Mouse (Mus musculus) lung, adult 2 months (tissue): Measurements from ENCODE around the gene Cenpf. TPM values are rescaled to one million over a fixed set of nuclear protein-coding genes. Genes with fewer than 3 reads are reported as not detected.
A peak's percentile ranks its signal among the peaks of the same experiment; 100 is the strongest.

Source experiments
- DNase-seq: peaks from one replicate; pipeline ENCODE4 v3.0.0; 2022
- H3K4me1 ChIP-seq: fragments of 200-500 bp; 2 replicates; pipeline ENCODE4 v1.6.1; 2011; ENCODE audit warnings: low read length; ENCODE audit not compliant: control insufficient read depth, insufficient read depth
- H3K4me3 ChIP-seq: fragments of 200-500 bp; replicated peaks from 2 replicates; pipeline ENCODE3; 2011; ENCODE audit warnings: low read depth, mild to moderate bottlenecking, control low read depth, low read length; ENCODE audit errors: extremely low read depth
- CTCF ChIP-seq: fragments of 200-500 bp; IDR thresholded peaks from 2 replicates; pipeline ENCODE4 v1.5.1; 2011; ENCODE audit warnings: mild to moderate bottlenecking, low read length, control low read depth; ENCODE audit not compliant: insufficient read depth
- POLR2A ChIP-seq: fragments of 200-500 bp; IDR thresholded peaks from 2 replicates; pipeline ENCODE4 v1.6.1; 2011; ENCODE audit warnings: low read depth, mild to moderate bottlenecking, control low read depth, low read length, borderline replicate concordance; ENCODE audit errors: extremely low read depth
- WGBS: fragments of 180-500 bp; shearing (Covaris S2); methylation state at CpG from one replicate; pipeline ENCODE4 v1.1.7; 2018; 5-methylcytosine and 5-hydroxymethylcytosine counted together
- polyA plus RNA-seq: library from polyadenylated mRNA; depleted of rRNA; stranded (reverse); fragments of >200 nt; gene quantifications from 2 replicates; pipeline ENCODE4 v1.2.3, GENCODE M21; 2012; rRNA removed

Gene Cenpf
- 0.22 and 0.86 TPM in 2 replicates for polyA plus RNA-seq

DNA sequence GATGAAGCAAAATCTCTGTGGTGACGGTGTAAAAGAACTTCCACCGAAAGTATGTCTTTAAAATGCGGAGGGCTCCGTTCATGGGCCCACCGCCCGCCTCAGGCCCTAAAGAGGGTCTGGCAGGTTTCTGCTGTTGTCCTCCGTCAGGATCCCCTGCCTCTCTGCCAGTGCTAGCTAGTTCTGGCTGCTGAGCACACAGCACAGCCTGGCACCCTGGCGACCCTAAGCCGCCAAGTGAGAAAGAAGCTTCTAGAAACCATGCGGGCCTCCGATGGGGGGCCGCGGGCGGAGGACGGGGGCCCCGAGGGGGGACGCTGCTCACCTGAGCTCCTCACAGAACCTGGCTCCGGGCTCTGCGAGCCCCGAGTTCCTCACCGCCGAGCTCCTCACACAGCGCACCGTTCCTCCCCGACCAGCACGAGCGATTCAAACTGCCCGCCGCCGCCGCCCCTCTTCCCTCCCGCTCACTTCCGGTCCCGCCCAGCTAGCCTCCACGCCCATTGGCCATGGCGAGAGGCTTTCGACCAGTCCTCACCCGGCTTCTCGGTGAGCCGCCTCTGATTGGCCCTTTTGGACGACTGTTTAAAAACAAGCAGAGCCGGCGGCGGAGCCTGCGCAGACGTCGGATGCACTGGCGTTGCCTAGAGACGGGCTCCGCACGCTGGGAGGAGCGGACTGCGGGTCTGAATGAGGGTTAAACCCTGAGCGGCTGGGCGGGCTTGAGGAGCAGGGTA is at the start of gene Cenpf:
Gene Cenpf, minus strand, starts transcription at position 433 of the 734 bp plus-strand sequence.
- peak; percentile 96 for DNase-seq
- peak; percentile 19; the same call in 1 of the 2 replicates for TF ChIP-seq POLR2A
- no peak for TF ChIP-seq CTCF
- peak within 1 kb of the TSS; percentile 77 for H3K4me3 ChIP-seq
- WGBS: 1% methylated on average over 55 of the region's 55 CpGs
- peaks cover 2% of the 10 kb centered on the region for H3K4me1 ChIP-seq

- 0 out of 2 replicates have a peak, but pooled peaks cover 5% of the 10 kb centered on the region for H3K4me1 ChIP-seq
- no peak for DNase-seq
- WGBS: 65% methylated on average over 8 of the region's 8 CpGs
- H3K4me3 ChIP-seq: no peak overlapping the region
- TF ChIP-seq CTCF (no peak), POLR2A (no peak)
These were observed 44.3 kb upstream of the Cenpf start for GRCm38 (mm10) chr1:189732156-189732555.

DNA sequence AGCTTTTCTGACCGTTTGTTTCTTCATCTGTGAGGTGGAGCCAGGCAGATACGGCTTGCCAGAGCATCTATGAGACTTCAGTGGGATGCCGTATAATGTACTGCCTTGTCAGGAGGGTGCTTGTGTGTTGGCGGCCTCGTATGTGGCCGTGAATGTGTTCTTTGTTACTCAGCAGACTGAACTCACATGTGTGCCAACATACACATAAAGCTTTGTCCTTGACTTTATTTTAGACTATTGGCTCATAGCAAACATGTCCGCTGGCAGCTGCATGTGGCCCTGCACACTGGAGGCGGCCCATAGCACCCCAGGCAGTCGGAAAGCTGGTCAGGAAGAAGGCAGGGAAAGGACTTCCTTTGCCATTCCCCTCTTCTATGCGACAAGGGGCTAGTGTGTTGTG is 43.8 kb upstream of the Cenpf start:
- 62% methylated on average over 10 of the region's 10 CpGs for WGBS
- DNase-seq: no peak
- H3K4me1 ChIP-seq: 0 out of 2 replicates have a peak, but pooled peaks cover 5% of the 10 kb centered on the region
- no peak overlapping the region for H3K4me3 ChIP-seq
- TF ChIP-seq CTCF (no peak), POLR2A (no peak)

DNA sequence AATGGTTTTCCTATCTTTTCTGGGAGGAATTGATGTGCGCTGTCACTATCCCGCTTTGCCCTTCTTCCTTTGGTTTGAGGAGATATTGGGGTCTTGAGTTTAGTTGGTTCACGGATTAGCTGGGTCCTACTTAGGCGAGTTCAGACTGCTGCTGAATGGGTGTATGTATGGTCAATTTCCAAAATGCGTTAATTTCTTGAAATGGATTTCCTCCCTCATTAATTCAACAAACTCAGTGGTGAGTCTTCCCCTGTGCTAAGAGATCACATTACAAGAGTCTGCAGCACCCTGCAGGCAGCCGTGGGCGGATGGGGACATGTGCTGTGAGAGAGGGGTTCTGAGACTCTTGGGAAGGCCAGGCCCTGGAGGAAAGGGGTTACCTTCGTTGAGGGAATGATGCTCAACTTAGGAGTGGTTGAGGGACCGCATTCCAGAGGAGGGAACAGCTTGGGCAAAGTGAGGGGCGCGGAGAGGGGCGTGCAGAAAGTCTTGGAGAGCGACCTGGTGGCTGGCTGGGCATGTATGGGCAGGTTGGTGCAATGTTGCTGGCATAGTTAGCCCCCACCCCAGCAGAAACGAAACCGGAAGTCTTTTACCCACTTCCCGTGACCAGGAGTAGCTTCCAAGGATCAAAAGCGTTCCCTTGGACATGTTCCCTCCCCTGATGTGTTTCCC is 41.4 kb upstream of the Cenpf start:
- WGBS: 30% methylated on average over 17 of the region's 17 CpGs
- no peak for DNase-seq
- Histone ChIP-seq H3K4me3 (peak overlapping the region; percentile 96), H3K4me1 (0 out of 2 replicates have a peak, but pooled peaks cover 5% of the 10 kb centered on the region)
- no peak for TF ChIP-seq CTCF
- TF ChIP-seq POLR2A: no peak

DNA sequence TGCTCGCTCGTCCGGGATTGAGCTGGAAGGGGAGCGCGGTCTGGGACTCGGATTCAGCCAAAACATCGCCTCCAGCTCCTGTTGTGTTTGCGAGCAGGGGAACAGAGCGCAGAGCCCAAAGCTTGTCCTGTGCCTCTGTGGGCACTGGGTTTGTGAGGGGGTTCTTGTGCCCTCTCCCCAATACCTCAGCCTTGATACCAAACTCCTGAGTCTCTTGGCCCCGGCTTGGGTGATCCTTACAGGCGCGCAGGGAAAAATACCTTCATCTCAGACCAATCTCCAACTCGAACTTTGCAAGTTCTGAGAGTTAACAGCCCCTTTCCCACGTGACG is 40.9 kb upstream of the Cenpf start:
- no peak for TF ChIP-seq CTCF
- TF ChIP-seq POLR2A: no peak
- Histone ChIP-seq H3K4me1 (0 out of 2 replicates have a peak, but pooled peaks cover 5% of the 10 kb centered on the region), H3K4me3 (peak overlapping the region; percentile 96)
- 3% methylated on average over 15 of the region's 15 CpGs for WGBS
- DNase-seq: no peak

GRCm38 (mm10) chr1:189727884-189728783 is 40.2 kb upstream of the Cenpf start, which contains the start of gene Ptpn14:
TSS of gene Ptpn14 (plus strand) at chr1:189728268.
- peak within 1 kb of the TSS; percentile 96 for H3K4me3 ChIP-seq
- peak; percentile 69; the same call in 1 of the 2 replicates for TF ChIP-seq POLR2A
- TF ChIP-seq CTCF: no peak
- WGBS: 1% methylated on average over 92 of the region's 98 CpGs
- peak; percentile 85 for DNase-seq
- H3K4me1 ChIP-seq: 0 out of 2 replicates have a peak, but pooled peaks cover 5% of the 10 kb centered on the region

GRCm38 (mm10) chr1:189727346-189727883 is 39.5 kb upstream of the Cenpf start:
- peak; percentile 74 for DNase-seq
- Histone ChIP-seq H3K4me1 (0 out of 2 replicates have a peak, but pooled peaks cover 5% of the 10 kb centered on the region), H3K4me3 (peak overlapping the region; percentile 89)
- peak; percentile 37; the same call in 1 of the 2 replicates for TF ChIP-seq POLR2A
- no peak for TF ChIP-seq CTCF
- 3% methylated on average over 22 of the region's 22 CpGs for WGBS

DNA sequence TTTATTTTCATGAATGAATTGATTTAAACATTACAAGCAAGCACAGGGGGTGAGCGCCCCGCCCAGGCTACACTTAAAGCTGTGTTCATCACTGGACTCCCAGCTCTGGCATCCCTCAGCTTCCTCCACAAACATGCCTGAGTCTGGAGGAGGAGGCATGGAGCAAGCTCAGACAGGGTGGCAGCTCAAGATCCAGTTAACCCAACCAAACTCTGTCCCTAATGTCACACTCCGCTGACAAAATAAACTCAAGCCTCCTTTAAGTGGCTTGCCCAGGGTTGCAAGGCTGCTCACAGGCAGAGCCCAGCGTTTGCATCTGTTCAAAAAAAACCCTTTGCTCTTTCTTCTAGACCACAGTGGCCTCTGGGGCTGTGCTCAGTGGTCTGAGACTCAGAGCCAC is 38.2 kb upstream of the Cenpf start:
- Histone ChIP-seq H3K4me1 (0 out of 2 replicates have a peak, but pooled peaks cover 5% of the 10 kb centered on the region), H3K4me3 (no peak overlapping the region)
- WGBS: 83% methylated on average over 4 of the region's 4 CpGs
- no peak for TF ChIP-seq CTCF
- no peak for TF ChIP-seq POLR2A
- no peak for DNase-seq
